Mouse (Mus musculus): ENCODE results near the gene Cacna2d3.

Gene Cacna2d3

GRCm38 (mm10) chr14:29073747-29074146 is 647.9 kb downstream of the Cacna2d3 start:
- in situ Hi-C loops (cut with MboI), result no loop called here

GRCm38 (mm10) chr14:29062676-29063075 is 659.0 kb downstream of the Cacna2d3 start:
- in situ Hi-C loops (cut with MboI), result no loop called here

- in situ Hi-C loops (cut with MboI), result no loop called here
Observed at GRCm38 (mm10) chr14:29061491-29061890, 660.2 kb downstream of the Cacna2d3 start.

GRCm38 (mm10) chr14:29060679-29061078 is 661.0 kb downstream of the Cacna2d3 start:
- in situ Hi-C loops (cut with MboI), result no loop called here

- in situ Hi-C loops (cut with MboI), result no loop called here
Observed at GRCm38 (mm10) chr14:29051951-29052835, 669.5 kb downstream of the Cacna2d3 start.

- in situ Hi-C loops (cut with MboI), result no loop called here
Observed at GRCm38 (mm10) chr14:29042355-29042754, 679.3 kb downstream of the Cacna2d3 start.

- in situ Hi-C loops (cut with MboI), result no loop called here
Observed at GRCm38 (mm10) chr14:29041498-29041897, 680.2 kb downstream of the Cacna2d3 start.

- in situ Hi-C loops (cut with MboI), result no loop called here
Observed at GRCm38 (mm10) chr14:29040606-29041364, 680.9 kb downstream of the Cacna2d3 start.

GRCm38 (mm10) chr14:29038246-29038645 is 683.4 kb downstream of the Cacna2d3 start:
- in situ Hi-C loops (cut with MboI), result no loop called here

GRCm38 (mm10) chr14:29031858-29032395 is 689.7 kb downstream of the Cacna2d3 start:
- in situ Hi-C loops (cut with MboI), result no loop called here

GRCm38 (mm10) chr14:29030519-29030918 is 691.1 kb downstream of the Cacna2d3 start:
- in situ Hi-C loops (cut with MboI), result no loop called here

GRCm38 (mm10) chr14:29029896-29030420 is 691.7 kb downstream of the Cacna2d3 start:
- in situ Hi-C loops (cut with MboI), result no loop called here

GRCm38 (mm10) chr14:29029107-29029469 is 692.6 kb downstream of the Cacna2d3 start:
- in situ Hi-C loops (cut with MboI), result no loop called here

GRCm38 (mm10) chr14:29028391-29029106 is 693.1 kb downstream of the Cacna2d3 start:
- in situ Hi-C loops (cut with MboI), result no loop called here

GRCm38 (mm10) chr14:29027276-29027675 is 694.4 kb downstream of the Cacna2d3 start:
- in situ Hi-C loops (cut with MboI), result no loop called here

GRCm38 (mm10) chr14:29025335-29025734 is 696.3 kb downstream of the Cacna2d3 start:
- in situ Hi-C loops (cut with MboI), result no loop called here

- in situ Hi-C loops (cut with MboI), result no loop called here
Observed at GRCm38 (mm10) chr14:29023246-29023645, 698.4 kb downstream of the Cacna2d3 start.

GRCm38 (mm10) chr14:29021295-29021694 is 700.4 kb downstream of the Cacna2d3 start:
- in situ Hi-C loops (cut with MboI), result no loop called here

- in situ Hi-C loops (cut with MboI), result no loop called here
Observed at GRCm38 (mm10) chr14:29018316-29019000, 703.2 kb downstream of the Cacna2d3 start.

- in situ Hi-C loops (cut with MboI), result no loop called here
Observed at GRCm38 (mm10) chr14:29017883-29018282, 703.8 kb downstream of the Cacna2d3 start, which contains the start of gene Lrtm1. TSS of gene Lrtm1 (plus strand) at chr14:29018208.

GRCm38 (mm10) chr14:29015896-29016295 is 705.8 kb downstream of the Cacna2d3 start:
- in situ Hi-C loops (cut with MboI), result no loop called here

Measured in mature B cell (primary cell).